Mouse (Mus musculus) T-helper 2 cell (primary cell): Measurements from ENCODE around the gene Mafg.

Source experiments
- in situ Hi-C: fragments of 300-600 bp; cut with MboI, MseI; formaldehyde crosslinking; loops from one replicate; pipeline ENCODE4 v1.15.1; 2025; ENCODE audit warnings: high pct_unique_total_duplicates

The Mafg gene

GRCm38 (mm10) chr11:120623961-120624679 lies 9.3 kb downstream of the Mafg start:
- in situ Hi-C loops, result loop anchor here (10.0 kb wide), 1 partner anchor 91 kb away; the partner anchor contains the start of genes Cenpx and Lrrc45

- in situ Hi-C loops, result loop anchor here (10.0 kb wide), 1 partner anchor 92 kb away; the partner anchor contains the start of genes Cenpx and Lrrc45
Observed at GRCm38 (mm10) chr11:120622805-120623204, 10.6 kb downstream of the Mafg start.

DNA sequence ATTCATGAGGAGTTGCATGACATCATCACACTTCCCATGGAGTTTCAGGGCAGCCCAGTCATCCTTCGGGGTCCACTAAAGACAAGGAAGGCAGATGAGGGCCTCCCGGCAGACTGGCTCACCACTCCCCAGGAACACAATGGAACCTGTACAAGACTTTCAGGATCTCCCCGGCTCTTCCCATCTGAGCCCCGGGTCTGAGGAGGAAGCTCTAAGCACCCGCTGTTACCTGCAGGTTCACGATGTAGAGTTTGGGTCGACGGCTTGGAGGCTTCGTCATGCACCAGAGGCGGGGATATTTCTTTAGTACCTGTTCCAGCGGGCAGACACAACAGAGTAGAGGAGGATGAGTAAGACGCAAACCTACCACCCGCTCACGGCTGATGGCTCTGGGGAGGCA lies 13.2 kb downstream of the Mafg start:
- in situ Hi-C loops, result loop anchor here (10.0 kb wide), 1 partner anchor 95 kb away; the partner anchor contains the start of genes Cenpx and Lrrc45

- in situ Hi-C loops, result no loop called here
Observed at GRCm38 (mm10) chr11:120618619-120619535, 14.5 kb downstream of the Mafg start.

- in situ Hi-C loops, result no loop called here
Observed at GRCm38 (mm10) chr11:120617519-120618112, 15.8 kb downstream of the Mafg start, which contains the start of gene Pcyt2. TSS of gene Pcyt2 (minus strand) at chr11:120617936.

DNA sequence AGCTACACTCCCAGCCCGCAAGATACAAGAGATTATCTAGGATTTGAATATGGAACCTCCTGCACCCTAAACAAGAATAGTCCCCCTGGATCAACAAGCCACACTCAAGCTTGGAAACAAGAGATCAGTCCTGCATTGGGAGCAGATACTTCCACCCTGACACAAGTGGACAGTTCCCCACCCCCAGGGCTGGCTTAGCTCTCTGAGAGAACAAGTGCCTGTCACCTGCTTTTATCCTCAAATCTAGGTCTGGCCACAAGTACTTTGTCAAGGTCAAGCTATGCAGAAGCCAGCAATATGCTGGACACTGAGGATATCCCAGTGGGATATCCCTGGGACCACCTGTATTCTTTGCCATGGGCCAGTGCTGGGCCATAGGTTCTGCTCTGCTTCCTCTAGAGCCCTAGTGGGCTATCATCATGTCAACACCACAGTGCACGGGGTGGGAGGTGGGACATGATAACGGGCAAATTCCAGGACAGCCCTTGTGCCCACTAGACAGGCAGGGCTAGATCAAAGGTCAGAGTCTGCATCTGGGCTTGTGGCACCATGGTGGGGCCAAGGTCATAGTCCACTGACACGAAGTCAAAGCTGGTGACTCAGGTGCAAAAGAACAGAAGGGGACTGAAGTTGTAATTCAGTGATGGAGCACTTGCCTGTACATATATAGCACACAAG lies 16.6 kb downstream of the Mafg start:
- in situ Hi-C loops, result no loop called here

GRCm38 (mm10) chr11:120615606-120616203 lies 17.7 kb downstream of the Mafg start:
- in situ Hi-C loops, result no loop called here

- in situ Hi-C loops, result no loop called here
Observed at GRCm38 (mm10) chr11:120615167-120615566, 18.2 kb downstream of the Mafg start.

DNA sequence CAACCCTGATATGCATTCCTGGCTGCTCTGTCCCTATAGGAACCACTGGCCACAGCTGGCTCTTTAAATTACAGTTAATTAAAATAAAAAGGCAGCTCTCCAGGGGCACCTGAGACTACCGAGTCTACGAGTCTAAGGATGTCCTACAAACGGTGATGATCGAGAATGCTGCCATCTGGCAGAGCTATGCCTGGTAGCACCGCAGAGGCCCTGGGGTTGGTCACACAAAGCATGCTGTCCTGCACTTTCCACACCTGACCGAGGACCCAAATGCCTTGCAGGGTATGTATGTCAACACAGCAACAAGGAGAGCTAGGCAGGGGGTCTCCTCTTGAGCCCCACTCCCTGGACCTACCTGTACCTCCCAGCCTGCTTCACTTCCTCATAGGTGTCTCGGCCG lies 19.4 kb downstream of the Mafg start:
- in situ Hi-C loops, result no loop called here

DNA sequence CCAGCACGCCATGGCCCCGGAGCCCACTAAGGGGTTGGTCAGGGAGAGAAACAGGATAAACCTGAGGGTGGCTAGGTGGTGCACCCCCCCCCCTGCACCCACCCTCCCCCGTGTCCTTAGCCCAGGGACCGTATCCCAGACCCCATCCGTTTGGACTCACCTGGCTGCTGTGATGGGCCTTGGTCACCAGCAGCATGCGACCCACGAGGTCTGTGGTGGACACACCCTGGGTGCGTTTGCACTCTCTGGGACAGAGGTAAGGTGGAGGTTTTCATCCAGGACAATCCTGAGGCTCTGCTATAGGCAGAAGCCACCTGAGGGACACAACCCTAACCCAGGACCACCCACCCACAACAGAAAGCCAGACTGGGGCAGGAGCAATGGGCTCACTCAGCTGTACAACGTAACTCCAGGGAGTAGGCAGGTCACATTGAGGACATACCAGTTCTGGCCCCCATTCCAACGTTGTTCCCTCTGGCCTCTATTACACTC lies 19.9 kb downstream of the Mafg start:
- in situ Hi-C loops, result no loop called here

GRCm38 (mm10) chr11:120612763-120613162 lies 20.6 kb downstream of the Mafg start:
- in situ Hi-C loops, result no loop called here

DNA sequence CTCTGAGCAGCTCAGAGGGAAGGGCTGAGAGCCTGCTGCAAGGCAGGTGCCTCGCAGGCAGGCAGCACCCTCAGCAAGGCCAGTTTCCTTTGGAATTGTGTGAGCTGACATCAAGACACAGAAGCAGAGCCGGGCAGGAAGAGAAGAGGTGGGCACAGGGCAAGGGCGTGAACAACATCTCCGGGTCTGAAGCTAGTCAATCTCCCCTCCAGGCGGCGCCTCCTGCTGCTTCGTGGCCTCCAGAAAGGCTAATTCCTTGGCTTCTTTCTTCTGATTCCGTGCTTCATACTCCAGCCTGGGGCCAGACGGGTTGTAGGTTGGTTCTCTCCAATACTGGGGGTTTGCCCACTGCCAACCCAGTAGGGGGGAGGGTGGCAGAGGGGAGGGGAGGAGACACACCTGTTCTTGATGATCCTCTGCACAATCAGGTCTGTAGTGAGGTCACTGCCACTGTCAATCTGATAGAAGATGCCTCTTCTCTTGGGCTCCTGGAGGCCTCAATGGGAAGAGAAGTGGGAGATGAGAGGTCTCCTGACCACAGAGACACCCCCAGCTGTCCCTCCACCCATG lies 22.8 kb downstream of the Mafg start:
- in situ Hi-C loops, result no loop called here

GRCm38 (mm10) chr11:120609250-120609649 lies 24.1 kb downstream of the Mafg start:
- in situ Hi-C loops, result no loop called here

GRCm38 (mm10) chr11:120608241-120609034 lies 25.0 kb downstream of the Mafg start, which contains the start of gene Npb:
TSS of gene Npb (plus strand) at chr11:120608477.
- in situ Hi-C loops, result no loop called here

DNA sequence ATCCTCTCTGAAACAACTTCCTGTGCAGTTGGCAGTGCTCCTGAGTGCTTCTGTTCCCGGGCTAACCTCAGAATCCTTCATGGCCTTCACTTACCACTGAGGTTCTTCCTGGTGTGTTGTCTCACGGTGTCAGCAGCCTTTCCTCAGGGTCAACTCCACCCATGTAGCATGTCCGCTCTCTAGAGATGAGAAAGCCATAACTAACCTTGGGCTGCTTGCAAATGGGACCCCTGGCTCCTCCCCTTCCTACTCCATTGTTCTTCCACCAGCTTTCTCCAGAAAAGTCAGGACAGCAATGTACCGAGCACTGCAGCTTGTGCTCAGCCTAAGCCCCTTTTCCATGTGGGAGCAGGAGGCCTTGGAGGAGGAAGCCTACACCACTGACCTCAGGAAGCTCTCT lies 26.6 kb downstream of the Mafg start:
- in situ Hi-C loops, result no loop called here

GRCm38 (mm10) chr11:120605667-120606066 lies 27.7 kb downstream of the Mafg start:
- in situ Hi-C loops, result no loop called here

- in situ Hi-C loops, result no loop called here
Observed at GRCm38 (mm10) chr11:120603545-120603944, 29.9 kb downstream of the Mafg start.

- in situ Hi-C loops, result no loop called here
Observed at GRCm38 (mm10) chr11:120600716-120601115, 32.7 kb downstream of the Mafg start.

DNA sequence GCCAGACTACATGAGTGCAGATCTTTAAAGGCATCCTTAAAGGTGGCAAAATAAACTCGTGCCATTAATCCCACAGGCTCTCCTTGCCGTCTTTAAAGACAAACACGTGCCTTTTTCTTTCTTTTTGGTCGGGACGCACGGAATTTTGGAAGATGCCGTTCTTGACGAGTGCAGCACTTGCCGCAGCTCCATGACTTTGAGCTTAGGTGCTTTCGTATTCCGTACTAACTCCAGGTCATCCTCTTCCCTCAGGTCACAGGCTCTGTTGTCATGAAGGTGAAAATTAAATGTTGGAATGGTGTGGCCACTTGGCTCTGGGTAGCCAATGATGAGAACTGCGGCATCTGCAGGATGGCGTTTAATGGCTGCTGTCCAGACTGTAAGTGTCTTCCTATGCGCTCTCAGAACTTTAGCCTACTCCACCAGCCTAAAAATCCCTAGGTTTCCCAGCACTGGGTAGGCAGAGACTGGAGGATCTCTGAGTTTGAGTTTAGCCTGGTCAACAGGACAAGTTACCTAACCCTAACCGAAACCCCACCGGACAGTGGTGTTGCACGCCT lies 34.3 kb downstream of the Mafg start:
- in situ Hi-C loops, result loop anchor here (10.0 kb wide), 1 partner anchor 196 kb away; the partner anchor contains the start of gene Dus1l
